Mouse (Mus musculus) stomach, postnatal 0 days (tissue): ENCODE data around the gene Cmtm7.

Experiments
- CTCF ChIP-seq: IDR thresholded peaks from 2 replicates; pipeline ENCODE4 v1.5.1; 2016; ENCODE audit warnings: antibody characterized with exemption, low read depth, mild to moderate bottlenecking, moderate library complexity
- EP300 ChIP-seq: optimal IDR thresholded peaks from 2 replicates; pipeline ENCODE3; 2016; ENCODE audit warnings: antibody characterized with exemption

GRCm38 (mm10) chr9:114788697-114789096 lies 7.0 kb upstream of the Cmtm7 start:
- TF ChIP-seq CTCF (no peak), EP300 (no peak)
